Mouse (Mus musculus) pancreas, adult 10 weeks (tissue): ENCODE data around the gene Erf. TPM values are rescaled to one million over a fixed set of nuclear protein-coding genes. Genes with fewer than 3 reads are reported as not detected.

Source experiments
- polyA plus RNA-seq: library from polyadenylated mRNA; stranded (reverse); fragments of 350-450 nt; fragmentation: Illumina TruSeq; extraction: RNeasy Lipid Tissue Mini Kit (QIAGEN cat#74804); gene quantifications from one replicate; pipeline ENCODE4 v1.2.3, GENCODE M21; 2015; ENCODE audit warnings: low read depth, low replicate concordance; ENCODE audit not compliant: insufficient read depth

Gene Erf
- polyA plus RNA-seq: 6.1 TPM

DNA sequence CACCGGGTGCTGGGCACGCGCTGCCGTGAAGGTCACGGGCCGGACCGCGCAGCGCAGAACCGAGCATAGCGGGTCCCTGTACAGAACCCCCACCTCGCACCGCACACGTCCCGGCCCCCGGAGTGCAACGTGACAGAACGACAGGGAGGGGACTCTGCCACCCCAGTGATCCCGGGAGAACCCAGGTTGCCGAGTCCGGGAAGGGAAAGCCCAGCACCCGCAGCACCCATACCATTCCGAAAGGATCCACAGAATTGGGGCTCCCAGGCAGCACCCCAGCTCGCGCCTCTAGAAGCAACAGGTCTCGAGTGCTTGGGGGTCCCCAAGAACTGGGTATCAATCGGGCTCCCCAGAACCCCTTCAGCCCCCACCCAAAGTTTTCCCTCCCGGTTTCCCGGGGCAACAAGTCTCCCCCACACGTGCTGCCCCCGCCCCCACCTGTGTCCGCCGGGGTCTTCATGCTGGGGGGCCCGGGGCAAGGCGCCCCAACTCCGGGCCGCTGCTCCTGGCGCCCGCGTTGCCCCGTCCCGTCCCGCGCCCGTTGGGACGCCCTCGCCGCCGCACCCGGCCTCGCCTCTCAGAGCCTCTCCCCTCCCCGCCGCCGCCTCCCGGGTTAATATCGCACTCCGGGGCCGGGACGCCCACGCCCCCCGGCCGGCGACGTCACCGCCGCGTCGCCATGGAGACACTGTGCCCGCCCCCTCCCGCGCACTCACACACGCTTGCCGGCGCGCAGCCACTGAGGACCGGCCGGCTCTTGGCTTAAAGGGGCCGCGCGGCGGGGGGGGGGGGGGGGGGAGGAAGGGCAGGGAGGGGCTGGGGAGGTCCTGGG is at the start of gene Erf:
TSS of gene Erf (minus strand) at position 621 of the 832 bp plus-strand sequence.

DNA sequence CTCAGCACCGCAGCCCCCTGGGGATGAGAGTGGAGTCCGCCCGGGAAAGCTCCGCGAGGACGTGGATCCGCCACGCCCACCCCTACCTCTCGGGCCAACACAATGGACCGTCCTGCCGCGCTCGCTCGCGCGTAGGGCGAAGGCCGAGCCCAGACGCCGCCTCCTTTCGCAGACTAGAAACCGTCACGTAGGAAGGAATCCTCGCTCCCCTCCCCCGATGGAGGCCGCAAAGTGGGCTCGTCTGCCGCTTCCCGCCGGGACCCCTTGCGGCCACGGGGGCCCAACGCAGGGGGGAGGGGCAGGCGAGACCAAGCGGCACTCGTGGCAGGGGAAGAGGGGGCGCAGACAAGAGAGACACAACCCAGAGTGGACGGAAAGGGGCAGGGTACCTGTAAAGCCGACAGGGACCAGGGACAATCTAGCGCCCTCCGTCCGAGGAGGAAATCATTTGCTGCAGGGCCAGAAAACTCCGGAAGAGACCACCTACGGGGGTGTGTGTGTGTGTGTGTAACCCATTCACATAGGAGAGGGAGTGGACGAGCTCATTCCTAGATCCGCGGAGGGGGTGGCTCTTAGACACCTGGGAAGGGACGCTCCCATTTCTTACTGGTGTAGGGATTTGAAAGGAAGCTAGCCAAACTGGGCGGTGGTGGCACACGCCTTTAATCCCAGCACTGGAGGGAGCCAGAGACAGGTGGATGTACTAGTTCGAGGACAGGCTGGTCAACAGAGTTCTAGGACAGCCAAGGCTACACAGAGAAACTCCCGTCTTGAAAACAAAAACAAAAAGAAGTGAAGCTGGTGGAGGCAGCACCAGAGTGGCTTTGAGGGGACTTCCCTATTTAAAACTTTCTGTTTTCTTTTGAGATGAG is 47.1 kb upstream of the Erf start, which contains the start of gene Pafah1b3:
TSS of gene Pafah1b3 (minus strand) at position 533 of the 872 bp plus-strand sequence.

DNA sequence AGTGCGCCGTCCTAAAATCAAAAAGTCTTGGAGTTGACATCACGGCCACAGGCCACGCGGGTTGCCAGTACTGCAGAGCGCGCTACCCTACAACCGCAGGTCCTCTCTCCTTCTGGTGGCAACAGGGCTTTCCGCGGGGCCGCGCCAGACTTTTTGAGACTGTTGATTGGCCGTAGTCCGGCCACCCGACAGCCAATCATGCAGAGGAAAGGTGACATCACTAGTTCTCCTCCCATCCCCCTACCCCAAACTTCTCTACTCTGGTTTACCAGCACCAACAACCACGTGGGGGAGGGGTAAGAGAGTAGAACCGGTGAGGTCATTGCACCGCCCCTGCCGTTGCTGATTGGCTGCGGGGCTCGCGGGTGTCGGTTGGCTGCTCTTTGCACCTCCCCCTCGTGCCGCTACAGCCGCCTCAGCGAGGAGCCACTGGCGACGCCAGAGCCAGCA is 16.8 kb upstream of the Erf start, which contains the start of gene Cic:
TSS of gene Cic (plus strand) at position 404 of the 450 bp plus-strand sequence.

DNA sequence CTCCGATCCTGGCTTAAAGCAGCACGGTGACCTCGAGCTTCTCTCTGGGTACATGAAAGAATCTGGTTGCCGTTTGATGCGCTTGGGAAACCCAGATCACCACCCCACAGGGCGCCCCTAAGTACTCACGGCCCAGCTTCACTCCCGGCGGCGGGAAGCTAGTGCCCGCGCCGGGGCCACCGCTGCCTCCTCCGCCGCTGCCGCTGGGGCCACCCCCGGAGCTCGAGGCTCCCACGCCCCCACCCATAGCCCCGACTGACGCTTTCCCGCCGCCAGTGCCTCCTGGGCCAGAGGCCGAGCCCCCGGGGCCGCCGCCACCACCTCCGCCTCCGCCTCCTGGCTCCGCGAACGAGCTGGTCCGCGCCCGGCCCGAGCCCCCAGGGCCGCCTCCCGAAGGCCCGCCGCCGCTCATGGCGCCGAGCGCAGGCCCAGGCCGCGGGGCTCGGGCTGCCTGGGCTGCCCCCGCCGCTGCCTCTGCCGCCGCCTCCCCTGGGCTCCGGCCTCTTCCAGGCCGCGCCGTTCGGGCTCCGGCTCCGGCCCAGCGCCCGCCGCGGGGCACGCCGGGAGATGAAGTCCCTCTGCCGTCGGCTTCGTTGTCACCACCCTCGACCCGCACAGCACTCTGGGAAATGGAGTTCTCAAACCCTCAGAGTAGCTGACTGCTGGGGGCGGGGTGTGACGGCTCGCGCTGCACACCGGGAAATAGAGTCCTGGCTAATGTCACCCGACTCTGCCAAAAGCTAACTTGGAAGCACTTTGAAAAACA is 13.1 kb downstream of the Erf start, which contains the start of gene Gsk3a:
TSS of gene Gsk3a (minus strand) at position 603 of the 766 bp plus-strand sequence.

DNA sequence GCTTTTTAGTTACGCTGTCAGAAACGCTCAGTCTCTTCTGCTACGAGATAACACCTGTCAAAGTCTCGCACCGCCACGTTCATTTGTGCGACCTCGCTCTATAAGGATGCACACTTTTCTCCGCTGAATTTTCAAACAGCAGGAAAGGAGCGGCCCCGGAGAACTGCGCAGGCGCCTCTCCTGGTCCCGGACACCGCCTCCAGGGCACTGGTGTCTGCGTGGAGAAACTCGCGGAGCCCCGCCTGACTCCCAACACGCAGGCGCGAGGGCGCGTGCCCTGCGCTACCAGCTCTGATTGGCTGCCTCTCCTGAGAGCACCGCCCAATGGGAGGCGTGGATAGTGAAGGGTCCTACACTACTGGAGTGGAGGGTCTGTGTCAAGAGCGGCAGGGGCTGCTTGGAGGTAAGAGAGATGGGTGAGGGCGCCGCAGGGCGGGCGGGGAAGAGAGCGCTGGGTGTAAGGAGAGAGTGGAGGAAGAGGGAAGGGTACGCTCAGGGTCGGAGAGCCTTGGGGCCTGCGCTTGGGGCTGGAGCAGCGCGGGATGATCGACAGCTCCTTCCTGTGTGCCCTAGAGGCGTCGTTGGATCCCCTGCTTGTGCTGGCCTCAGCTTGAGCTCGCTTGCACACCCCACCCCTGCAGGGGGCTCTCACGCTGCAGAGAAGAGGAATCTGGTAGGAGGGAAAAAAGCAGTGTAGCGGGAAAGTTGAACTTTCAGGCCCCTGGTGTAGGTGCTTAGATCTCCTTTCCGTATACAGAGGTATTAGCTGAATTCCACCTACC is 29.3 kb downstream of the Erf start, which contains the start of gene Zfp526:
TSS of gene Zfp526 (plus strand) at position 324 of the 782 bp plus-strand sequence.

DNA sequence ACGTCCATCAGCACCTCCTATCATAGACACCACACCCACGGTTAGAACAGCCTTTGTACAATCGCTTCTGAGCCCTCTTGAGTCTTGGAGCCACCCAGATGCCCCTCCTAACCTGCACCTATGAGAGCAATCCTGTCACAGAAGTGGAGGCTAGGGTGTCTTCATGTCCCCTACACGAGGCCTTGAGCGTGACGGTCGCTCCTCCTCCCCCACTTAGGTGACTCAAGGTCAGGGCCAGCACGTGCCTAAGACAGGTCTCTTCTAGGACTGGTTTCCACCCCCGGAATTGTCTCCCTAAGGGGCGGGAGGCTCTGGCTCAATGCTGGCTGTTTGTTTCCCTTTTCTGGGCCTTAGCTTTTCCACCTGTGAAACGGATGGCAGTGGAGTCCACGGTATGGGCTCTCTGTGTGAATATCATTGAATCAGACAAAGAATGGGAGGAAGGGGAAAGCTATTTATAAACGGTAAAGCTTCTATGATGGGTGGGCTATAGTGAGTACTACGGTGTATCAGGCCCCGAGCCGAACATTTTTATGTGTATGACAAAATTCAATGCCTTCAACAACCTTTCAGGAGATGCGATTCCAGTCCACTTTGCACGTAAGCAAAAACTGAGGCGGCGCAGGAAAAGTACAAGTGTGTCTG is 30.0 kb downstream of the Erf start, which contains the start of gene Dedd2:
TSS of gene Dedd2 (minus strand) at position 159 of the 645 bp plus-strand sequence.

Other genes with a start within 250 kb of the Erf start
- 0.50 TPM for gene Atp1a3, start 244.8 kb downstream of the Erf start, polyA plus RNA-seq
- 6.6 TPM for gene Grik5, start 178.4 kb downstream of the Erf start, polyA plus RNA-seq
- gene Zfp574, start 178.2 kb downstream of the Erf start, polyA plus RNA-seq: 2.9 TPM
- gene Pou2f2, start 71.0 kb downstream of the Erf start, polyA plus RNA-seq: 0.26 TPM
- 6.1 TPM for gene Dedd2, start 30.1 kb downstream of the Erf start, polyA plus RNA-seq
- 1.8 TPM for gene Zfp526, start 29.3 kb downstream of the Erf start, polyA plus RNA-seq
- gene Gsk3a, start 12.9 kb downstream of the Erf start, polyA plus RNA-seq: 17.3 TPM
- 36.6 TPM for gene Cic, start 16.9 kb upstream of the Erf start, polyA plus RNA-seq
- 6.7 TPM for gene Pafah1b3, start 47.2 kb upstream of the Erf start, polyA plus RNA-seq
- not detected for gene Prr19, start 50.6 kb upstream of the Erf start, polyA plus RNA-seq
- gene Tmem145, start 55.3 kb upstream of the Erf start, polyA plus RNA-seq: 0.72 TPM
- gene Megf8, start 66.4 kb upstream of the Erf start, polyA plus RNA-seq: 9.3 TPM
- gene Cnfn, start 119.0 kb upstream of the Erf start, polyA plus RNA-seq: not detected
- 22.6 TPM for gene Lipe, start 147.9 kb upstream of the Erf start, polyA plus RNA-seq
- gene Cxcl17, start 162.1 kb upstream of the Erf start, polyA plus RNA-seq: not detected
- 10.8 TPM for gene Ceacam1, start 226.8 kb upstream of the Erf start, polyA plus RNA-seq